Mouse (Mus musculus) ES-E14 (cell line): ENCODE data around the gene Anks1b.
A peak's percentile ranks its signal among the peaks of the same experiment; 100 is the strongest.

Source experiments
- CHD2 ChIP-seq: IDR thresholded peaks from 2 replicates; pipeline ENCODE4 v1.6.1; 2014; ENCODE audit warnings: mild to moderate bottlenecking, low read depth, low read length, inconsistent platforms
- MAFK ChIP-seq: IDR thresholded peaks from 2 replicates; pipeline ENCODE4 v1.6.1; 2014; ENCODE audit warnings: mild to moderate bottlenecking, low read depth, low read length, inconsistent platforms; ENCODE audit not compliant: insufficient read depth

DNA sequence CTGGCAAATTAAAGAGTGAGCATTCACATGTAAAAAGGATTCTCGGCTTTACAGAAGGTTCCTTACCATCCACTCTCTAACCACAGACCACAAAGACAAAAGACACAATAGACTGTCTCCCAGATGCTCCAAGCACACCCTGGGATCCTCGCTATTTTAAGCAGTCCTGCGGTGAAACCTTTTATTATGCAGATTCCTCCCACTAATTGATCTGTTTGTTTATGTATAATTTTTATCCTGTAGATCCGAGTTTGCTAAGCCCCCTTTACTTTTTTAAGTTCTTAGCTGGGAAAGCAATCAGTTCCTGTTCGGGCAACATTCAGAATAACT lies 836.3 kb downstream of the Anks1b start:
- TF ChIP-seq CHD2, result peak; percentile 73
- no peak for TF ChIP-seq MAFK
